Mouse (Mus musculus) liver, postnatal 0 days (tissue): ENCODE data around the gene Hmgxb4. TPM values are rescaled to one million over a fixed set of nuclear protein-coding genes. Genes with fewer than 3 reads are reported as not detected.
A peak's percentile ranks its signal among the peaks of the same experiment; 100 is the strongest.

ENCODE experiments used
- ATAC-seq: fragments of 200-750 bp; cut with Nextera tagmentation; 2 replicates; pipeline ENCODE4 v1.8.0; 2017; ENCODE audit warnings: mild to moderate bottlenecking, moderate library complexity
- DNase-seq: peaks from one replicate; pipeline ENCODE4 v3.0.0-alpha.2; 2016
- H3K27ac ChIP-seq: fragments of 300-500 bp; sonication (generic); 2 replicates; pipeline ENCODE4 v1.5.1; 2014; ENCODE audit warnings: antibody characterized with exemption, moderate library complexity, mild to moderate bottlenecking, low read depth
- H3K27me3 ChIP-seq: fragments of 300-500 bp; sonication (generic); 2 replicates; pipeline ENCODE4 v1.6.1; 2014; ENCODE audit warnings: low read length, control low read depth, mixed read lengths; ENCODE audit not compliant: insufficient read depth
- H3K36me3 ChIP-seq: fragments of 300-500 bp; sonication (generic); replicated peaks from 2 replicates; pipeline ENCODE4 v1.6.1; 2014; ENCODE audit warnings: mild to moderate bottlenecking, control low read depth, low read length, moderate library complexity, mixed read lengths; ENCODE audit not compliant: insufficient read depth
- H3K4me1 ChIP-seq: fragments of 300-500 bp; sonication (generic); 2 replicates; pipeline ENCODE4 v1.6.1; 2014; ENCODE audit warnings: antibody characterized with exemption, mild to moderate bottlenecking, control low read depth; ENCODE audit not compliant: insufficient read depth
- H3K4me2 ChIP-seq: fragments of 300-500 bp; sonication (generic); 2 replicates; pipeline ENCODE4 v1.6.1; 2014; ENCODE audit warnings: low read depth, mild to moderate bottlenecking, low read length, moderate library complexity, mixed read lengths
- H3K4me3 ChIP-seq: fragments of 300-500 bp; sonication (generic); 2 replicates; pipeline ENCODE4 v1.5.1; 2014; ENCODE audit warnings: low read depth, low read length
- H3K9ac ChIP-seq: fragments of 300-500 bp; sonication (generic); replicated peaks from 2 replicates; pipeline ENCODE4 v1.6.1; 2014; ENCODE audit warnings: mild to moderate bottlenecking, moderate library complexity
- H3K9me3 ChIP-seq: fragments of 300-500 bp; sonication (generic); 2 replicates; pipeline ENCODE4 v1.6.1; 2016; ENCODE audit warnings: mild to moderate bottlenecking, control low read depth, low read length, mixed read lengths
- CTCF ChIP-seq: sonication (generic); IDR thresholded peaks from 2 replicates; pipeline ENCODE4 v1.5.1; 2016; ENCODE audit warnings: antibody characterized with exemption, low read depth
- EP300 ChIP-seq: IDR thresholded peaks from 2 replicates; pipeline ENCODE4 v1.6.1; 2016; ENCODE audit warnings: antibody characterized with exemption, low read depth, mild to moderate bottlenecking
- WGBS: fragments of 180-500 bp; shearing (Covaris S2); extraction: QIAGEN DNeasy Blood & Tissue Kit; methylation state at CpG from one replicate; pipeline ENCODE4 v1.1.7; 2014; ENCODE audit not compliant: insufficient replicate concordance; 5-methylcytosine and 5-hydroxymethylcytosine counted together
- polyA plus RNA-seq: library from polyadenylated mRNA; unstranded; fragments of >200 nt; fragmentation: Nextera tagmentation; extraction: Ambion mirVana; gene quantifications from 2 replicates; pipeline ENCODE4 v1.2.1, GENCODE M21; 2015

The Hmgxb4 gene
- polyA plus RNA-seq, 1 experiment from 2014 or later: 6.6 TPM

DNA sequence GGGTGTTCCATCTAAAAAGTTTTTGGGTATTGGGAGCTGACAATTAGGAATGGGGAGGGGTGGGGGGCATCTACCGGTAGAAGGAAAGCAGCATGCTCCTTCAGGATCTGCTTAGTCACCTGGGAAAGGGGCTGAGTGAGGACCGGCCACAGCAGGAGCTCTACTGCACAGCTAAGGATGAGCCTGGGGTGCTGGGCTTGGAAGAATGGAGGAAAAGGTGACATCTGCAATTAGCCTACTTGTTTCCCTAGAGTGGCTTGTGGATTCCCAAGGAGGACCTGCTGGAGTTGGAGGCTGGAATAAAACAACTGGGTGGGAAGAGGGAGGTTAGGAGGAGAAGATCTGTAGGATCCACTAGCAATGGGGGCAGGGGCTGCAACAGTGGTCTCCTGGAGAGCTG is 20.4 kb downstream of the Hmgxb4 start:
- DNase-seq: no peak
- no peaks in the 10 kb centered on the region for H3K27me3 ChIP-seq
- H3K4me2 ChIP-seq: no peak overlapping the region
- H3K36me3 ChIP-seq: peaks cover 7% of the 10 kb centered on the region; the same call in 1 of the 2 replicates
- no peak overlapping the region for H3K4me3 ChIP-seq
- no peaks in the 10 kb centered on the region for H3K9me3 ChIP-seq
- no peak overlapping the region for H3K27ac ChIP-seq
- no peak for TF ChIP-seq CTCF
- H3K4me1 ChIP-seq: peaks cover 7% of the 10 kb centered on the region; the same call in 1 of the 2 replicates
- ATAC-seq: no peak
- 48% methylated on average over 2 of the region's 2 CpGs for WGBS
- no peak overlapping the region for H3K9ac ChIP-seq

- peaks cover 4% of the 10 kb centered on the region; the same call in 1 of the 2 replicates for H3K36me3 ChIP-seq
- H3K27me3 ChIP-seq: no peaks in the 10 kb centered on the region
- no peak for ATAC-seq
- DNase-seq: no peak
- no peak overlapping the region for H3K4me2 ChIP-seq
- H3K27ac ChIP-seq: no peak overlapping the region
- no peak overlapping the region for H3K9ac ChIP-seq
- WGBS: 66% methylated on average over 3 of the region's 3 CpGs
- H3K4me1 ChIP-seq: peaks cover 7% of the 10 kb centered on the region; the same call in 1 of the 2 replicates
- TF ChIP-seq CTCF: no peak
- TF ChIP-seq EP300: no peak
- no peaks in the 10 kb centered on the region for H3K9me3 ChIP-seq
- no peak overlapping the region for H3K4me3 ChIP-seq
Observed at GRCm38 (mm10) chr8:75013964-75014363, 20.8 kb downstream of the Hmgxb4 start.

DNA sequence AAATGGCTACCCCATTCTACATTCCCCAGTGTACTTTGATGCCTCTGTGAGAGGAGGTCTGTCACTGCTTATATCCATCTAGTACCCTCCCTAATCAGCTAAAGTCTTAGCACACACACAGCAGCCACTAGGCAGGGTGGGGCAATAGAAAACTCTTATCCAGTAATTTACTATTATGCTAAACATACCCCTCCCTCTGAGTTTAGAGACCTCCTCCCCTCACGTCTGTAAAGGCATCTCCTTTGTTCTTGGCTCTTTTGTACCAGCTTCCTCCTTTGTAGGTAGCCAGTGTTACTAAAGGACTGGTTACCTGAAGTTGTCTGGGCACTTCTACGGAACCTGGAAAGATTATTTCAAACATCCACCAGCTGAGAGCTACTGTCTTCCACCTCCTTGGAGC is 22.8 kb downstream of the Hmgxb4 start:
- ATAC-seq (peak; percentile 48; the same call in 1 of the 2 replicates), DNase-seq (no peak)
- 0 out of 2 replicates have a peak overlapping the region, but pooled peaks have one; percentile 24 for H3K27ac ChIP-seq

GRCm38 (mm10) chr8:75016422-75016821 is 23.3 kb downstream of the Hmgxb4 start:
- 0 out of 2 replicates have a peak overlapping the region, but pooled peaks have one; percentile 24 for H3K27ac ChIP-seq
- no peak overlapping the region for H3K4me3 ChIP-seq
- H3K9ac ChIP-seq: no peak overlapping the region
- H3K4me2 ChIP-seq: no peak overlapping the region
- no peaks in the 10 kb centered on the region for H3K9me3 ChIP-seq
- 0 out of 2 replicates have a peak, but pooled peaks cover 5% of the 10 kb centered on the region for H3K36me3 ChIP-seq
- no peak for ATAC-seq
- peaks cover 7% of the 10 kb centered on the region; the same call in 1 of the 2 replicates for H3K4me1 ChIP-seq
- 60% methylated on average over 1 of the region's 1 CpGs for WGBS
- TF ChIP-seq EP300 (no peak), CTCF (no peak)
- H3K27me3 ChIP-seq: no peaks in the 10 kb centered on the region
- no peak for DNase-seq

More for the DNA sequence above, 22.8 kb downstream of the Hmgxb4 start:
- Histone ChIP-seq H3K36me3 (0 out of 2 replicates have a peak, but pooled peaks cover 3% of the 10 kb centered on the region), H3K4me2 (no peak overlapping the region), H3K4me3 (no peak overlapping the region), H3K4me1 (peaks cover 7% of the 10 kb centered on the region; the same call in 1 of the 2 replicates), H3K27me3 (no peaks in the 10 kb centered on the region), H3K9ac (no peak overlapping the region), H3K9me3 (no peaks in the 10 kb centered on the region)
- 51% methylated on average over 2 of the region's 2 CpGs for WGBS
- no peak for TF ChIP-seq CTCF
- no peak for TF ChIP-seq EP300

DNA sequence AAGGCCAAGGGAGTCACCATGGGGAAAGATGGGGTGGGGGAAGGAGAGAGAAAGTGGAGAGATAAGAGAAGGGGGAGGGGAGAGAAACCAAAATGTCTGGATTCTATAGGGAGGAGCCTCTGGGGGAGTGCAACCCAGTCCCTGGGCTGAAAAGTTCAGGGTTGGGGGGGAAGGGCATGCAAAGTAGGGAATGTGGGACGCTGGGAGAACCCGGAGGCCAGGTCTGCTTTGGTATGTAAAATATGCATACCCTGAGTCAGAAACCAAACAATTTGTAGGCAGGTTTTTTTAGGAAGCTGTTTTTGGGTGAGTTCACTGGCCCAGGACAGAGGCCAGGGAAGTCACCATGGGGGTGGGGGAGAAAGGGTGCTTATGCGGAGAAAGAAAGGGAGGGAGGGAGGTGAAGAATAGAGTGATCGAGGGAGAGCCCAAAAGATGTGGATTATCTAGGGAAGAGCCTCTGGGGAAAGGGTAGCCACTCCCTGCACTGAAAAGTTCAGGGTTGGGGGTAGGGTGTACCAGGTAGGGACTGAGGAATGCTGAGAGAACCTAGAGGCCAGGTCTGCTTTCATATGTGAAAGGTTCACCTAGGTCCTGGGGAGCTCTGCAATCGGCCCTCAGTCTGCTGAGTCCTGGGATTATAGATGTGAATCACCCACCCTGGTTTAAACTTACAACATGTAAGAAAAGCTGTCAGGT is 25.3 kb downstream of the Hmgxb4 start:
- TF ChIP-seq CTCF: no peak
- TF ChIP-seq EP300: no peak
- ATAC-seq (no peak), DNase-seq (no peak)
- no peak overlapping the region for H3K4me2 ChIP-seq
- H3K9me3 ChIP-seq: no peaks in the 10 kb centered on the region
- H3K27me3 ChIP-seq: no peaks in the 10 kb centered on the region
- peaks cover 7% of the 10 kb centered on the region; the same call in 1 of the 2 replicates for H3K4me1 ChIP-seq
- H3K9ac ChIP-seq: no peak overlapping the region
- no peak overlapping the region for H3K27ac ChIP-seq
- no peak overlapping the region for H3K4me3 ChIP-seq
- H3K36me3 ChIP-seq: peaks cover 22% of the 10 kb centered on the region
- WGBS: 50% methylated on average over 5 of the region's 5 CpGs

- WGBS: 86% methylated on average over 3 of the region's 3 CpGs
- Histone ChIP-seq H3K4me1 (no peaks in the 10 kb centered on the region; the same call in 1 of the 2 replicates), H3K4me3 (no peak overlapping the region), H3K9me3 (no peaks in the 10 kb centered on the region), H3K9ac (no peak overlapping the region), H3K27ac (no peak overlapping the region), H3K27me3 (no peaks in the 10 kb centered on the region), H3K36me3 (peaks cover 38% of the 10 kb centered on the region), H3K4me2 (no peak overlapping the region)
- DNase-seq: no peak
- TF ChIP-seq CTCF (peak; percentile 62), EP300 (no peak)
- no peak for ATAC-seq
Observed at GRCm38 (mm10) chr8:75023660-75024316, 30.6 kb downstream of the Hmgxb4 start.
